11 mouse cellular contexts compared by ENCODE assay signal in the genomic region with DNA sequence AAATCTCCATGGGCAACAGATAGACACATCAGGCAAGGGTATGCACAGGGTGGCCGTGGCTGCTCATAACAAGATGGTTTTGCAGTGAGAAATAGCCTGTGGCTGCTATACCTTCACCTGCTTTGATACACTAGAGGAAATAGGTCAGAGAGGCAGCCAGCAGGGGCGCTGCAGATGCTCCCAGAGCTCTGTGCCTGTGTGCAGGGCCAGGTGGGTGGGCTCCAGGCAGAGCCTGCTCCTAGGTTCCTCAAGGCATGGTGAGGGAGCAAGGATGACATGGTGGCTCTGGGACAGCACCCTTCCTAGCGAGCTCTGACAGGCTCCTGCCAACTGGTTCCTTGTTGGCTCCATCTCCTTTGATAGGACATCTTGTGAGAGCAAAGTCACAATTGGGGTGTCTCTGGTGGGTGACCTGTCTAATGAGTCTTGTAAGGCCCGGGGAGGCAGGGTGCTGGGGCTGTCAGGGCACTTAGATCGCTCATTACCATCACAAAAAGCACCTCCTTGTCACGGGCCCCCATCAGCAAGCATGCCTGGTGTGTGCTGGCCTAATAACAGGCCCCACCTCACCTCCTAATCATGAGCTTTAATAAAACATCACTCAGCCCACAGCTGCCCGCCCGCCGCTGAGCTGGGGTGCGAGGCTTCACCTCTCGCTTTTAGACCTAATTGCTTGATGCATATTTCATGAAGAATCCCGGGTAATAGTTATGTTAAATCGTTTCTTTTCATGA. TPM values are rescaled to one million over a fixed set of nuclear protein-coding genes. Genes with fewer than 3 reads are reported as not detected.
DNase-seq lines count a peak whose midpoint lies in the region; ATAC-seq and TF ChIP-seq lines count a peak whose summit lies in the region.
"Had no signal": no experiment of that assay in that cellular context is flagged by ENCODE, and none has a peak within 500 bp of the region (broad histone marks: within the 10 kb centered on the region; RNA-seq: fewer than 3 reads in every experiment).

No protein-coding gene starts in this region.

- WGBS in lung, embryonic 14.5 days: 64% methylated on average over 13 of the region's 13 CpGs
- 52% methylated on average over 13 of the region's 13 CpGs for WGBS in hindbrain, postnatal 0 days
- WGBS in small intestine, adult 2 months: 84% methylated on average over 13 of the region's 13 CpGs

- TF ChIP-seq CTCF in lung, embryonic 14.5 days (IDR thresholded peaks at IDR 0.05; ENCODE audit: low read depth): peak; percentile 64
- peak; percentile 59; the same call in 1 of the 2 replicates for TF ChIP-seq CTCF in brain, embryonic 14.5 days (IDR thresholded peaks at IDR 0.05; ENCODE audit: borderline replicate concordance, extremely low read depth, insufficient read depth, insufficient read length)
- TF ChIP-seq CTCF in hindbrain, postnatal 0 days (IDR thresholded peaks at IDR 0.05; ENCODE audit: low read depth): peak; percentile 63
- 0 out of 2 replicates have a peak, but pooled peaks have one; percentile 5 for TF ChIP-seq CTCF in small intestine, adult 2 months (IDR thresholded peaks at IDR 0.05; ENCODE audit: extremely low read depth, insufficient read length, insufficient replicate concordance, low read depth, low read length)

- TF ChIP-seq POLR2A in brain, embryonic 14.5 days (IDR thresholded peaks at IDR 0.05; ENCODE audit: borderline replicate concordance, extremely low read depth, insufficient read depth, insufficient read length, poor library complexity, severe bottlenecking): no peak
- no peak for TF ChIP-seq POLR2A in small intestine, adult 2 months (IDR thresholded peaks at IDR 0.05; ENCODE audit: low read depth, low read length)

- no peaks in the 10 kb centered on the region for H3K9me3 ChIP-seq in lung, embryonic 14.5 days (ENCODE audit: low read depth, low read length)
- no peaks in the 10 kb centered on the region for H3K9me3 ChIP-seq in hindbrain, postnatal 0 days (ENCODE audit: low read length)
- H3K9me3 ChIP-seq: liver, embryonic 13.5 days had no signal

- H3K4me1 ChIP-seq in lung, embryonic 14.5 days (ENCODE audit: insufficient read depth): peaks cover 9% of the 10 kb centered on the region; the same call in 1 of the 2 replicates
- H3K4me1 ChIP-seq in hindbrain, postnatal 0 days (ENCODE audit: insufficient read depth, low read length): peaks cover 3% of the 10 kb centered on the region
- peaks cover 17% of the 10 kb centered on the region for H3K4me1 ChIP-seq in small intestine, adult 2 months (ENCODE audit: control insufficient read depth, insufficient read depth, insufficient read length, low read length)

- no peak overlapping the region for H3K4me2 ChIP-seq in lung, embryonic 14.5 days
- H3K4me2 ChIP-seq in hindbrain, postnatal 0 days (ENCODE audit: low read depth, low read length): no peak overlapping the region
- H3K4me2 ChIP-seq: liver, embryonic 13.5 days had no signal

- no peak for ATAC-seq in lung, embryonic 14.5 days (ENCODE audit: insufficient read depth)
- ATAC-seq in hindbrain, postnatal 0 days: no peak

- H3K9ac ChIP-seq in lung, embryonic 14.5 days: no peak overlapping the region
- no peak overlapping the region for H3K9ac ChIP-seq in hindbrain, postnatal 0 days (replicated peaks; ENCODE audit: low read length)
- H3K9ac ChIP-seq: liver, embryonic 13.5 days had no signal

- H3K27me3 ChIP-seq in lung, embryonic 14.5 days (ENCODE audit: insufficient read depth, low read length): no peaks in the 10 kb centered on the region
- H3K27me3 ChIP-seq in hindbrain, postnatal 0 days (ENCODE audit: insufficient read depth, low read length): 0 out of 2 replicates have a peak, but pooled peaks cover 3% of the 10 kb centered on the region
- H3K27me3 ChIP-seq in small intestine, adult 2 months (ENCODE audit: control insufficient read depth, insufficient read depth, low read length): no peaks in the 10 kb centered on the region
- H3K27me3 ChIP-seq: liver, embryonic 13.5 days had no signal

- peak; percentile 51 for DNase-seq in lung, embryonic 14.5 days
- DNase-seq in lung, postnatal 25 days (ENCODE audit: low spot score): no peak
- DNase-seq in brain, embryonic 14.5 days (ENCODE audit: low read depth): peak; percentile 89
- DNase-seq in hindbrain, postnatal 0 days (ENCODE audit: low spot score): peak; percentile 46
- no peak for DNase-seq in cerebellum, adult 9-11 months
- DNase-seq in frontal cortex, postnatal 14 days (ENCODE audit: low spot score in 2 of 2): no peak
- DNase-seq in T-cell, adult 2 months (ENCODE audit: low spot score): no peak
- DNase-seq: adrenal gland, postnatal 14 days; heart, postnatal 36 days; liver, embryonic 13.5 days had no signal

- H3K27ac ChIP-seq in lung, embryonic 14.5 days (ENCODE audit: low read depth): no peak overlapping the region
- H3K27ac ChIP-seq in hindbrain, postnatal 0 days: no peak overlapping the region
- H3K27ac ChIP-seq in small intestine, adult 2 months (ENCODE audit: insufficient read depth, low read depth, low read length): no peak overlapping the region
- H3K27ac ChIP-seq: liver, embryonic 13.5 days had no signal

- no peak overlapping the region for H3K4me3 ChIP-seq in lung, embryonic 14.5 days (ENCODE audit: low read depth, low read length)
- no peak overlapping the region for H3K4me3 ChIP-seq in hindbrain, postnatal 0 days (ENCODE audit: low read length)
- H3K4me3 ChIP-seq in small intestine, adult 2 months (ENCODE audit: low read depth, low read length): no peak overlapping the region
- H3K4me3 ChIP-seq: liver, embryonic 13.5 days had no signal

- H3K36me3 ChIP-seq in lung, embryonic 14.5 days (ENCODE audit: insufficient read depth): peaks cover 5% of the 10 kb centered on the region; the same call in 1 of the 2 replicates
- H3K36me3 ChIP-seq in hindbrain, postnatal 0 days (ENCODE audit: insufficient read depth, low read length): no peaks in the 10 kb centered on the region
- peaks cover 10% of the 10 kb centered on the region; the same call in 1 of the 2 replicates for H3K36me3 ChIP-seq in small intestine, adult 2 months (ENCODE audit: control insufficient read depth, insufficient read depth, low read length)

RNA-seq across cellular contexts. Expression of a gene that starts 18.3 kb away (rescaled TPM):
- 69.0 and 70.1 TPM in 2 replicates for polyA plus RNA-seq in lung, embryonic 14.5 days (2014; fragmentation: Nextera tagmentation; extraction: Ambion mirVana)
- 130 and 146 TPM in 2 replicates for polyA plus RNA-seq in brain, embryonic 14.5 days (2012; rRNA removed)
- total RNA-seq in hindbrain, postnatal 0 days (2014; rRNA removed): 137 and 142 TPM in 2 replicates
- polyA plus RNA-seq in hindbrain, postnatal 0 days (2015; fragmentation: Nextera tagmentation; extraction: Ambion mirVana): 60.6 and 64.3 TPM in 2 replicates
- 66.7 and 67.2 TPM in 2 replicates for polyA plus RNA-seq in small intestine, adult 2 months (2012; rRNA removed)

Comparison
In these comparisons a context has a peak if more than half of its experiments do, and no peak if none do; other contexts are left out.
1. DNase-seq: peak in lung, embryonic 14.5 days (single experiment), brain, embryonic 14.5 days (single experiment) and hindbrain, postnatal 0 days (single experiment); none in lung, postnatal 25 days (single experiment), cerebellum, adult 9-11 months (single experiment), frontal cortex, postnatal 14 days (0 of 2) and T-cell, adult 2 months (single experiment).
2. CTCF ChIP-seq: peak in every context shown above with its lines; median percentile 64 in lung, embryonic 14.5 days; 63 in hindbrain, postnatal 0 days; 59 in brain, embryonic 14.5 days; 5 in small intestine, adult 2 months.